Mouse (Mus musculus): ENCODE measurements around the gene Nop9. TPM values are rescaled to one million over a fixed set of nuclear protein-coding genes. Genes with fewer than 3 reads are reported as not detected.

The Nop9 gene
- polyA plus RNA-seq (2012; rRNA removed), result 23.5 and 30.5 TPM in 2 replicates
- polyA plus RNA-seq (2014; fragmentation: Nextera tagmentation; extraction: Ambion mirVana), result 37.6 and 38.1 TPM in 2 replicates

GRCm38 (mm10) chr14:55745180-55745860 is at the start of gene Nop9, which contains the start of gene Dhrs1:
TSS of gene Nop9 (plus strand) at chr14:55745693.
TSS of gene Dhrs1 (minus strand) at chr14:55745690.
- peak; percentile 38; the same call in 1 of the 2 replicates for TF ChIP-seq POLR2A (IDR thresholded peaks at IDR 0.05; ENCODE audit: borderline replicate concordance, extremely low read depth, insufficient read depth, insufficient read length)
- 0 out of 2 replicates have a peak within 1 kb of the TSS, but pooled peaks have one; percentile 8 for H3K27ac ChIP-seq (replicated peaks; ENCODE audit: low read depth, low read length)
- peaks cover 23% of the 10 kb centered on the region for H3K4me1 ChIP-seq (ENCODE audit: control insufficient read depth, insufficient read depth, low read length)
- DNase-seq (ENCODE audit: low spot score) (peak; percentile 79), ATAC-seq (ENCODE audit: low FRiP score, low read depth) (peak; percentile 88)
- peak within 1 kb of the TSS; percentile 89 for H3K4me3 ChIP-seq (replicated peaks; ENCODE audit: low read length)
- H3K36me3 ChIP-seq (ENCODE audit: control insufficient read depth, insufficient read depth, low read length), result peaks cover 35% of the 10 kb centered on the region
- peak within 1 kb of the TSS; percentile 69 for H3K4me2 ChIP-seq (replicated peaks; ENCODE audit: low read depth, low read length, severe bottlenecking)
- no peaks in the 10 kb centered on the region for H3K9me3 ChIP-seq (ENCODE audit: control insufficient read depth, low read length)
- no peaks in the 10 kb centered on the region for H3K27me3 ChIP-seq (ENCODE audit: control insufficient read depth, insufficient read depth, low read length)
- under 1% methylated on average over 42 of the region's 48 CpGs for WGBS
- H3K9ac ChIP-seq (ENCODE audit: low read depth, low read length, severe bottlenecking), result peak within 1 kb of the TSS; percentile 80

- ATAC-seq (ENCODE audit: low FRiP score, low read depth) (no peak), DNase-seq (ENCODE audit: low spot score) (no peak)
- H3K9me3 ChIP-seq (ENCODE audit: control insufficient read depth, low read length), result no peaks in the 10 kb centered on the region
- no peak overlapping the region for H3K9ac ChIP-seq (ENCODE audit: low read depth, low read length, severe bottlenecking)
- H3K27me3 ChIP-seq (ENCODE audit: control insufficient read depth, insufficient read depth, low read length), result no peaks in the 10 kb centered on the region
- H3K4me3 ChIP-seq (replicated peaks; ENCODE audit: low read length), result no peak overlapping the region
- H3K27ac ChIP-seq (replicated peaks; ENCODE audit: low read depth, low read length), result no peak overlapping the region
- no peaks in the 10 kb centered on the region for H3K4me1 ChIP-seq (ENCODE audit: control insufficient read depth, insufficient read depth, low read length)
- no peaks in the 10 kb centered on the region for H3K36me3 ChIP-seq (ENCODE audit: control insufficient read depth, insufficient read depth, low read length)
- no peak overlapping the region for H3K4me2 ChIP-seq (replicated peaks; ENCODE audit: low read depth, low read length, severe bottlenecking)
- no peak for TF ChIP-seq POLR2A (IDR thresholded peaks at IDR 0.05; ENCODE audit: borderline replicate concordance, extremely low read depth, insufficient read depth, insufficient read length)
- 85% methylated on average over 4 of the region's 4 CpGs for WGBS
These were observed 48.3 kb upstream of the Nop9 start for GRCm38 (mm10) chr14:55697226-55697625.

GRCm38 (mm10) chr14:55701131-55701530 is 44.4 kb upstream of the Nop9 start:
- Histone ChIP-seq H3K9ac (ENCODE audit: low read depth, low read length, severe bottlenecking) (no peak overlapping the region), H3K4me1 (ENCODE audit: control insufficient read depth, insufficient read depth, low read length) (no peaks in the 10 kb centered on the region), H3K27ac (replicated peaks; ENCODE audit: low read depth, low read length) (no peak overlapping the region), H3K4me3 (replicated peaks; ENCODE audit: low read length) (no peak overlapping the region), H3K4me2 (replicated peaks; ENCODE audit: low read depth, low read length, severe bottlenecking) (no peak overlapping the region), H3K36me3 (ENCODE audit: control insufficient read depth, insufficient read depth, low read length) (no peaks in the 10 kb centered on the region), H3K9me3 (ENCODE audit: control insufficient read depth, low read length) (no peaks in the 10 kb centered on the region), H3K27me3 (ENCODE audit: control insufficient read depth, insufficient read depth, low read length) (no peaks in the 10 kb centered on the region)
- WGBS, result 67% methylated on average over 9 of the region's 9 CpGs
- no peak for DNase-seq (ENCODE audit: low spot score)
- TF ChIP-seq POLR2A (IDR thresholded peaks at IDR 0.05; ENCODE audit: borderline replicate concordance, extremely low read depth, insufficient read depth, insufficient read length), result no peak
- ATAC-seq (ENCODE audit: low FRiP score, low read depth), result no peak

GRCm38 (mm10) chr14:55702761-55703160 is 42.7 kb upstream of the Nop9 start:
- H3K36me3 ChIP-seq (ENCODE audit: control insufficient read depth, insufficient read depth, low read length), result no peaks in the 10 kb centered on the region
- no peaks in the 10 kb centered on the region for H3K27me3 ChIP-seq (ENCODE audit: control insufficient read depth, insufficient read depth, low read length)
- no peaks in the 10 kb centered on the region for H3K4me1 ChIP-seq (ENCODE audit: control insufficient read depth, insufficient read depth, low read length)
- H3K9me3 ChIP-seq (ENCODE audit: control insufficient read depth, low read length), result no peaks in the 10 kb centered on the region
- WGBS, result 37% methylated on average over 6 of the region's 6 CpGs
- no peak overlapping the region for H3K9ac ChIP-seq (ENCODE audit: low read depth, low read length, severe bottlenecking)
- H3K4me3 ChIP-seq (replicated peaks; ENCODE audit: low read length), result no peak overlapping the region
- ATAC-seq (ENCODE audit: low FRiP score, low read depth) (no peak), DNase-seq (ENCODE audit: low spot score) (no peak)
- no peak overlapping the region for H3K4me2 ChIP-seq (replicated peaks; ENCODE audit: low read depth, low read length, severe bottlenecking)
- H3K27ac ChIP-seq (replicated peaks; ENCODE audit: low read depth, low read length), result no peak overlapping the region
- no peak for TF ChIP-seq POLR2A (IDR thresholded peaks at IDR 0.05; ENCODE audit: borderline replicate concordance, extremely low read depth, insufficient read depth, insufficient read length)

- WGBS, result 91% methylated on average over 8 of the region's 8 CpGs
- no peak for ATAC-seq (ENCODE audit: low FRiP score, low read depth)
- Histone ChIP-seq H3K36me3 (ENCODE audit: control insufficient read depth, insufficient read depth, low read length) (no peaks in the 10 kb centered on the region), H3K27ac (replicated peaks; ENCODE audit: low read depth, low read length) (no peak overlapping the region), H3K9ac (ENCODE audit: low read depth, low read length, severe bottlenecking) (no peak overlapping the region), H3K4me3 (replicated peaks; ENCODE audit: low read length) (no peak overlapping the region), H3K9me3 (ENCODE audit: control insufficient read depth, low read length) (no peaks in the 10 kb centered on the region), H3K27me3 (ENCODE audit: control insufficient read depth, insufficient read depth, low read length) (no peaks in the 10 kb centered on the region), H3K4me1 (ENCODE audit: control insufficient read depth, insufficient read depth, low read length) (no peaks in the 10 kb centered on the region), H3K4me2 (replicated peaks; ENCODE audit: low read depth, low read length, severe bottlenecking) (no peak overlapping the region)
- TF ChIP-seq POLR2A (IDR thresholded peaks at IDR 0.05; ENCODE audit: borderline replicate concordance, extremely low read depth, insufficient read depth, insufficient read length), result no peak
- no peak for DNase-seq (ENCODE audit: low spot score)
These were observed 39.4 kb upstream of the Nop9 start for GRCm38 (mm10) chr14:55706051-55706600.

Data from limb, embryonic 14.5 days (tissue).